Mouse (Mus musculus) testis, adult 2 months (tissue): ENCODE results near the gene Aqp2.

ENCODE experiments used
- CTCF ChIP-seq: fragments of 200-500 bp; IDR thresholded peaks from 2 replicates; pipeline ENCODE4 v1.5.1; 2012; ENCODE audit warnings: low read depth, mild to moderate bottlenecking, inconsistent platforms, low read length, moderate library complexity; ENCODE audit not compliant: control insufficient read depth, insufficient read depth, insufficient replicate concordance
- POLR2A ChIP-seq: fragments of 200-500 bp; IDR thresholded peaks from 2 replicates; pipeline ENCODE4 v1.6.1; 2012; ENCODE audit warnings: low read depth, mild to moderate bottlenecking, inconsistent platforms, low read length, moderate library complexity; ENCODE audit not compliant: control insufficient read depth

DNA sequence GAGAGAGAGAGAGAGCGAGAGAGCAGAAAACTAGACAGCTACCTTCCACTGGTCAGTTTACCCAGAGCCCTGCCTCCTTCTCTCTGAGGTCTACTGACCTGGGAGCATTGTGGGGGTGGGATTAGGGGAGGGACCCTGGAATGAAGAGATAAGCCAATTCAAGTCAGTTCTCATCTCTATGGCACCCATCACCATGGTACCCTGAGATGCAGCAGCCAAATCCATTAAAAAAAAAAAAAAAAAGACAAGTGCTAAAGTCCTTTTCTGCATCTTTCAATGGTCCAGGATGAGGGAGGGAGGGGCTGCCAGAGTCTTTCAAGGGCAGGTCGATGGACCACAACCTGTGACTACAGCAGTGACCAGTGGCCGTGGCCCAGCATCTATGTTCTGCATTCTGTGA lies 26.7 kb downstream of the Aqp2 start:
- no peak for TF ChIP-seq CTCF
- TF ChIP-seq POLR2A = no peak
